Mouse (Mus musculus) macrophage (primary cell): ENCODE measurements at regions not wholly inside any gene's neighbourhood (a gene's known extent, or its start where the extent isn't known, plus 50 kb on each side); places are given as distances from the start of the nearest gene placed in this dataset.

Experiments used
- H3K27ac ChIP-seq: fragments of 350-480 bp; formaldehyde crosslinking; 2 replicates; pipeline ENCODE4 v1.9.0; 2021
- H3K36me3 ChIP-seq: fragments of 350-480 bp; formaldehyde crosslinking; 2 replicates; pipeline ENCODE4 v1.9.0; 2021; ENCODE audit errors: inconsistent target
- H3K4me3 ChIP-seq: fragments of 350-480 bp; formaldehyde crosslinking; 2 replicates; pipeline ENCODE4 v1.9.0; 2021; ENCODE audit errors: inconsistent target
- H3K79me2 ChIP-seq: fragments of 350-480 bp; formaldehyde crosslinking; 2 replicates; pipeline ENCODE4 v1.9.0; 2021; ENCODE audit errors: inconsistent target
- WGBS: methylation state at CpG from one replicate; pipeline ENCODE4 v1.1.7; 2026; ENCODE audit warnings: inconsistent platforms; ENCODE audit not compliant: missing documents; 5-methylcytosine and 5-hydroxymethylcytosine counted together

DNA sequence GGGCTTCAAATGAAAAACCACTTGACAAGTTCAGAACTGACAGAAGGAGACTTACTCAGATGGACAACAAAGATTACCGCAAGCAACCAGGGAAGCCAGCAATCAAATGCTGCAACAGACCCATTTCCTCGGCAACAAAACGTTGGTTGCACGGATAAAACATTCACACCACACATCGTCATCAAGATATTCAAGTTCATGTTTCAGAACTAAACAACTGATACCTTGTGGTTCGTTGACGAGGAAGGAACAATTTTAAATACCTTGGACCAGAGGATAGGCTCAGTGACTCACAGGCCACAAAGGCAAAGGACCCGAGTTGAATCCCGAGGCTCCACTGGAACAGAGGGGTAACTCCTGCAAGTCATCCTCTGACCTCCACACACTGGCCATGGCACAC, 339.1 kb downstream of the Rapgef2 start:
- no peak overlapping the region for H3K4me3 ChIP-seq
- no peaks in the 10 kb centered on the region for H3K79me2 ChIP-seq
- no peak overlapping the region for H3K27ac ChIP-seq
- WGBS, result 35% methylated on average over 9 of the region's 9 CpGs
- H3K36me3 ChIP-seq, result no peaks in the 10 kb centered on the region

DNA sequence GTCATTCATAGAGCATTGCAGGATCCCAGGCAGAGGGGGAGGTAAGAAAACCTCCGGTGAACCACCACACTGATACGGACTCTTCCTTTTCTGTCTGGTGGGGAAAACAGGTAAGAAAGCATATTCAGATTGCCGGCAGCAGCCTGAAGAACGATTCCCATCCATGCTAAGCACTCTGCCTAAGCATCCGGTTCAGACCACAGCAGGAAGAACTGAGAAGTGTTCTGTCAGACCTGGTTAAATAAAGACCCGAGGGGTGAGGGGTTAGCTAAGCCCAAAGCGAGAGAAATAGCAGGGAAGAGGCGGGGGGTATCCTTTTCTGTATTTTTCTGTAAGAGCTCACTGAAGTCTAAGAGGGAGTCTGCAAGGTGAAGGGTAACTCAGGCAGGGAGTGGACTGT, 342.1 kb downstream of the Rapgef2 start:
- H3K27ac ChIP-seq, result no peak overlapping the region
- WGBS, result 26% methylated on average over 8 of the region's 8 CpGs
- H3K79me2 ChIP-seq, result no peaks in the 10 kb centered on the region
- H3K4me3 ChIP-seq, result no peak overlapping the region
- no peaks in the 10 kb centered on the region for H3K36me3 ChIP-seq

DNA sequence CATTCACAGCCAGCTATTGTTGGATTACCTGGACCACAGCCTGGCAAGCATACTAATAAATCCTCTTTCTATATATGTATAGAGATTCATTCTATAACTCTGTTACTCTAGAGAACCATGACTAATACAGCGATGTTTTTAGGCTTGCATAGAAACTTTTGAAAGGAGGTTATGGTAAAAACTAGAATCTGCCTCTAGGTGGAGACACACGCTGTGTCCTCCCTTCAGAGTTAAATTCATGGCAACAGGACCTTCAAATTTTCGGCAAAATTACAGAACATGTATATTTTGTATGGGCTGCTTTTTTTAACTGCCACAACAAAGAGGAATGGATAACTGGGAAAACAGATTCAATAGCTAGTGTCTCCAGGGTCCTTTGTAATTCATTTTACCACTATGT, 353.3 kb downstream of the Rapgef2 start:
- H3K36me3 ChIP-seq, result no peaks in the 10 kb centered on the region
- WGBS, result 53% methylated on average over 3 of the region's 3 CpGs
- no peaks in the 10 kb centered on the region for H3K79me2 ChIP-seq
- H3K27ac ChIP-seq, result no peak overlapping the region
- H3K4me3 ChIP-seq, result no peak overlapping the region

DNA sequence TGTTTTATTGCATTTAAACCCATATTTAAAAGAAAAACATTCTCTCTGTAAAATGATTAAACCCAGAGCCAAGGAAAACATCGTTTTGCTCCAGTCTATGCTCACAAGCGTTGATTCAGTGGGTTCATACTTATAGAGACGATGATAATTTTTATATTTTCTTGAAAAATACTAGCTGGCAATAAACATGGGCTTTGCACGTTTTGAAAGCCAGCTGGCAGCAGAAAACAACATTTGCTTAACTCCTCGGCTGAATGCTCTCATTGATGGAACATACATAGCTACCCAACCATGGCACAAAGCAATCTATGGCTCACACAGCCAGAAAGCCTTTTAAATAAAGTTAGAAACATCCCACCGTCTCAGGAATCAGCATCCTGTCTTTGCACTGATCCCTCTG, 366.5 kb downstream of the Rapgef2 start:
- Histone ChIP-seq H3K79me2 (no peaks in the 10 kb centered on the region), H3K4me3 (no peak overlapping the region), H3K36me3 (no peaks in the 10 kb centered on the region), H3K27ac (no peak overlapping the region)
- 62% methylated on average over 6 of the region's 6 CpGs for WGBS

DNA sequence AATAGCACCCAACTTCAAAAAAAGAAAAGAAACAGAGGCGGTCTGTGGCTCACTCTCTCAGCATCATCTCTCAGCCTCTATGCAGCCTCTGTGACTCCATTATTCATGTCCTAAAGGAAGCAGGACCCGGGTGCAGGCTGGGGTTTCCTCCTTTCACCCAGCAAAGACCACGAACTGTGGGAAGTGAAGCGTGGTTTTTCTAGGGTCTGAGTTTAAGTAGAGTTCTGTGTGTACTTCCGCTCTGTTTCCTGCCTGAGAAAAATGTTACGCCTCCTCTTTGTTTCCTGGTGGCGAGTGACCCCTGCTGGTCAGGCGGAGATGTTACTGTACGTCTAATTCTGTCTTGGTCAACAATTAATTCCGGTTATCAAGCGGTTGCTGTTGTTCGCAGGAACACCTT, 366.9 kb downstream of the Rapgef2 start:
- no peaks in the 10 kb centered on the region for H3K79me2 ChIP-seq
- H3K4me3 ChIP-seq, result no peak overlapping the region
- no peak overlapping the region for H3K27ac ChIP-seq
- 5% methylated on average over 12 of the region's 12 CpGs for WGBS
- H3K36me3 ChIP-seq, result no peaks in the 10 kb centered on the region

DNA sequence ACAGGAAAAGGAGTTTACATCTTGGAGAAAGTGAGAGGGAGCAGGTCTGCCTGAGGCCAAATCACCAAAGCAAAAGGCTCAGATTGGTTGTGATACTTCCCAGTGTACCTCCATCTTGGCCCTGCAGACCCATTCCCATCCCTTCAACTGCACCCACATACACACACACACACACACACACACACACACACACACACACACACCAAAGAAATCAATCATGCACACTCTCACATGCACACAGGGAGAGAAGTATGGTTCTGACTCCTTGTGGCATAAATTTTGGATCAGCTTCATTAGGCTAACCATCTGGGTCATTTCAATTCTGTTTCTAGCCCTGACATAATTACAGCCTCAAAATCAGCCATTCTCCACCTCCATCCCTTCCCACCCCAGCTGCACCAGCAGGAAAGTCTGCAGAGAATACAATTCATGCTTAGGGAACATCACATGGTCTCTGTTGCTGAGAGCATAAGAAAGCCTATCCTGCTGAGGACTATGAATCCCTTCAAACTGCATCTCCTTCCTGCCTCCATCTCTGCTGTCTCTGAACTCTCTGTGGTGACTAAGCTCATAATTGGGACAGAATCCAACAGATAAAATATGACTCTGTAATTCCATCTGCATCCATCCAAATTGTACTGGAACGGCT, 378.0 kb downstream of the Rapgef2 start:
- WGBS, result 100% methylated on average over 1 of the region's 1 CpGs
- Histone ChIP-seq H3K4me3 (no peak overlapping the region), H3K27ac (no peak overlapping the region), H3K79me2 (no peaks in the 10 kb centered on the region), H3K36me3 (no peaks in the 10 kb centered on the region)

DNA sequence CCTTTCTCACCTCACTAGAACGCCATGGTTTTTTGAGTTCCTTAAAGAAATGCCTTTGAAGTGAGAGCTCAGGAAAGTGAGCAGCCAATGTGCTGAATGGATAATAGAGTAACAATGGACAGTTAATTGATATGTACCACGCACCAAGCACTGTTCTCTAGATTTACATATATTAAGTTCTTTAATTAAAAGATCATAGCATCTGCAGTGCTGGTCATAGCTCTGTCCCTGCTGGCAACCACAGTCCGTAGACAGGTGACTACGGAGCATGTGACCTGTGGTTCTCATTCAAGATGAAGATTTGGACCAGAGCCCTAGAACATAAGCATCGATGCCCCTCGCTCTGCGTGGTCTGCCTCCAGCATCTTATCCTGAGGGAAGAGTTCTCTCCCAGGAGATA, 378.5 kb downstream of the Rapgef2 start:
- WGBS, result 95% methylated on average over 7 of the region's 7 CpGs
- Histone ChIP-seq H3K36me3 (no peaks in the 10 kb centered on the region), H3K4me3 (no peak overlapping the region), H3K27ac (no peak overlapping the region), H3K79me2 (no peaks in the 10 kb centered on the region)

DNA sequence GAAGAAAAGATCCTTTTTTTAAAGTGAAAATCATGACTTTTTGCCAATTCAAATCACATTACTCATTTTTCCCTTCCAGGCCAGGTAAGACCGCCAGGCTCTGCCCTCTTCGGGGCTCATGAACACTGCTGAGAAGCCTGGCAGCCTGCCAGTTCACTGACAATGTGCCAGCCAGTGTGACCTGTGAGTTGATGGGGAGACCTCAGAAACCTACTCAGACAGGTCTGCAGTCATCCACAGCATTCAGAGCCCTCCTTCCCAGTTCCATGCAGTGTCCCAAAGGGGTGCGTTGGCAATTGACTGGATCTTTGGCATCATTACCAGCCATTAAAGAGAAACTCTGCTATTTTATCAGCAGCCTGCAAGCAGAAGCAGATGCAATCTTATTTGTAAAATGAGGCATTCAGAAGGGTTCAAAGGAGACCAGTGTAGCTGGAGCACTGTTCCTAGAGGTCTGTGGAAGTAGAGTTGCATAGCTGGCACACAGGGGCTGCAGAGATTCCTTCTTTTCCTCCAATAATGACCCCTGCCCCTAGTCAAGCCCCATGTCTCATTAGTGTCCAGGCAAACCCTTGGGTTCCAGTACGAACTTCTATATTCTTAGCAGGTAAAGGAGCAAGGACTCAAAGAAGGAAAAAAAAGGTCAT, 384.4 kb downstream of the Rapgef2 start:
- Histone ChIP-seq H3K4me3 (no peak overlapping the region), H3K27ac (no peak overlapping the region), H3K36me3 (no peaks in the 10 kb centered on the region), H3K79me2 (no peaks in the 10 kb centered on the region)
- 48% methylated on average over 4 of the region's 4 CpGs for WGBS

DNA sequence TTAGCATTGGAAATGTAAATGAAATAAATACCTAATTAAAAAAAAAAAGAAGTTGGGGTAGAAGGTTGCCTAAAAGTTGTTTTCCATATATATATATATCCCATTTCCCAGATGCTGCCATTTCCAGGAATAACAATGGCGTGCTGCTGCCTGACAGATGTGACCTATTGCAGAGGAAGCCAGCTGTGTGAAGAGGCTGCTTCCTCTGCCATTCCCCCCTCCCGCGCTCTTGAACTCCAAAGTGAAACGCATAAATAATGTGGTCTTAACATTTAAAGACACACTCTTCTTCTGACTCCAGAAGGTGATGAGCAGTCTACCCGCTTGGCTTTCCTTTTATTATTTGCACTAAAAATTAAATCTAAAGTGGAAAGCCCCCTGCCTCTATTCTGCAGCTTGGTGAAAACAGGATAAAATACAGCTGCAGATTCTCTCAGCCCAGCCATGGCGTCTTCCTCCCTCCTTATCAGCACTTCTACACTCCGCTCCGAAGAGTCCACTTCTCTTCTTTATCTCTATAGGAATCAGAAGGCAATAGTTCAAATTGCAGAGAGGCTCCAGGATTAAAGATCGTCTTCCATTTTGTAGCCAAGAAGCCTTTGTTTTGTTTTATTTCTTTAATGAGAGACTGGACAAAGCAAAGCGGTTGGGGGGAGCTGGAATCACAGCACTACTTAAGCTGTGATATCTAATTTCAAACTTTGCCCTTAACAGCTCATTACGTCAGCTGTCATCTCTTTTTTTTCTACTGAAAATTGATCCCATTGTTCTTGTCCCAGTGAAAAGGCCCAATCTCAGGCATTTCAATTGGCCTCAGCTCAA, 385.1 kb downstream of the Rapgef2 start:
- 42% methylated on average over 11 of the region's 11 CpGs for WGBS
- no peak overlapping the region for H3K4me3 ChIP-seq
- H3K79me2 ChIP-seq, result no peaks in the 10 kb centered on the region

DNA sequence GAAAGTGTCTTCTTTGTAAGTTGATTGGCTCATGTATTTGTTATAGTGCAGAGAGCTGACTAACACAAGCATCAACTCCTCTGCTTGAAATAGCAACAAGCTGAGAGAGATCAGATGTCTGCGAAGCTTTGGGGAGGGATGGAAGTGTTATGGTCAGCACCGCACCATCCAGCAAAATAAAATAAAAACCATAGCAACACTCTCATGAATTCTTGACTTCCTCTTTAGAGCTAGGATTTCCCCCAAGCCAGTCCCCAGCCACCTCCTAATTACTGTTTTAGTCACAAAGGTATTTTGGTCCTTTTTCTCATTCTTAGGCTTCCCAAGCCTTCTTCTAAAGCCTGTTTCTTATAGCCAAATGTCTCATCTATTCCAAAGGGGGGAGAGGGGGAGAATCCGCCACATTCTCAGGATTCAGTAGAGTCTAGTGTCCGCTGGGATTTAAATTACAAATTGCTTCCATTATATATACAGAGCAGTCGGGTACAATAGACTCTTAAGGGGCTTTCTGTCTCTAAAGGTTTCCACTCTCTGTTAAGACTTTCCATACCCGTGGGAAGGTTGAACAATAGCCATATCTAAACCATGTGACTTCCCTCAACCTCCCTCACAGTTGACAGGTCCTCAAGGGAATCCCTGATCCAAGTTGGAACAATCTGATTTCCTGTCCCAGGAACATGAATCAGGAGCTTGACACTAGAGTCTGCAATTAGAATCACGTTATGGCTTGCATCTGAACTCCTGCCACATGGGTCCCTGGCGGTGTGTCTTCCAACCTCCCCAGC, 386.7 kb downstream of the Rapgef2 start:
- H3K36me3 ChIP-seq, result no peaks in the 10 kb centered on the region
- H3K79me2 ChIP-seq, result no peaks in the 10 kb centered on the region
- H3K27ac ChIP-seq, result no peak overlapping the region
- WGBS, result 78% methylated on average over 8 of the region's 8 CpGs
- H3K4me3 ChIP-seq, result no peak overlapping the region

More for the DNA sequence above, 385.1 kb downstream of the Rapgef2 start:
- Histone ChIP-seq H3K27ac (no peak overlapping the region), H3K36me3 (no peaks in the 10 kb centered on the region)

DNA sequence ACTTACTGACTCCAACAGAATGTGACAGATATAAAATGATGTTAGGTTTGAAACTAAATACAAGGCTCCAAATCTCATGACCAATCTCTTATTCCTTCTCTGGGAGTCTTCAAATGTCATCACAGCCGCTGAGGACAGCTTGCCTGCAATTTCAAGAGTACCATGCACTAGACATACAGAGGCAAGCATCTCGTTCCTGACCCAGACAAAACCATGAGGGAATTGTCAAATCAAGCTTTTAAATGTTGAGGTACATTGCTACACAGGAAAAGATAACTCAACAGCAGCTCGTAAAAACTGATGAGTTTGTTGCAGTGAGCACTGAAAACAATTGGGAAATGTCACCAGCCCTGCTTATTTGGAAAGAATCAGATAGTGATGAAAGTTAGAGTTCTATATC, 397.0 kb downstream of the Rapgef2 start:
- 73% methylated on average over 2 of the region's 3 CpGs for WGBS
- no peak overlapping the region for H3K4me3 ChIP-seq
- no peak overlapping the region for H3K27ac ChIP-seq
- H3K79me2 ChIP-seq, result no peaks in the 10 kb centered on the region
- no peaks in the 10 kb centered on the region for H3K36me3 ChIP-seq

DNA sequence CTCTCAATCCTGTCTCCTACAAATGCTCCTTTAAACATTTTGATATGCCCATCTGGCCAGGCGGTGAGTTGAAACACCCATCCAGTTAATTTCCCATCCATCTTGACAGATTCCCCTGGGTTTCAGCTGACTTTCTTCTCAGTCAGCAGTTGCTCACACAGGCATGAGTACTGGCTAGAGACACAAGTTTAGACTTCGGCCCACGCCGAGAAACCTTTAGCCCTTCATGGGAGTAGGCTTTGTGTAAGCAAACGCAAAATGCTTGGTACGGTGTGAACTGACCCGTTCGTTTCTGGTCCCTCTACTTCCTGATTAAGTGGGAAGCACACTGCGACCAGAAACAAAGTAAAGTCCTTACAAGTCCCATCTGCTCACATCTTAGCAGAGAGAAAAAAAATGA, 401.6 kb downstream of the Rapgef2 start:
- H3K27ac ChIP-seq, result no peak overlapping the region
- H3K4me3 ChIP-seq, result no peak overlapping the region
- 86% methylated on average over 9 of the region's 9 CpGs for WGBS
- no peaks in the 10 kb centered on the region for H3K36me3 ChIP-seq
- no peaks in the 10 kb centered on the region for H3K79me2 ChIP-seq

DNA sequence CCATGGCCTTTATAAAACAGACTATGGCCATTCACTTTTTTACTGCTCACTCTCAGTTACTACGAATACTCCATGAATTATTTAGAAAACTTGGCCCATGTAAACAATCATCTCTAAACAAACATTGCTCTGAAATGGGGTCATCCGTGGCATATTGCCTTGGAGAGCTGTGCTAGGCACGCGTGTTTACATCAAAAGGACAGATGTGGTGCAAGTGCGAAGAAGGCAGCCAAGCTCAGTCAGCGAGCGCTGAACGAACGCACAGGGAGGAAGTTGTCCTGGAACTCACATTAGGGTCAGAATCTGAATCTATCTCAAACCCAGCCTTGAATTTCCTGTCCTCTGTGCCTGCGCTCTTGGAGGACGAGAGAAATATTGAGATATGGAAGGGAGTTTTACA, 402.3 kb downstream of the Rapgef2 start:
- Histone ChIP-seq H3K4me3 (no peak overlapping the region), H3K27ac (no peak overlapping the region)
- 97% methylated on average over 11 of the region's 11 CpGs for WGBS

DNA sequence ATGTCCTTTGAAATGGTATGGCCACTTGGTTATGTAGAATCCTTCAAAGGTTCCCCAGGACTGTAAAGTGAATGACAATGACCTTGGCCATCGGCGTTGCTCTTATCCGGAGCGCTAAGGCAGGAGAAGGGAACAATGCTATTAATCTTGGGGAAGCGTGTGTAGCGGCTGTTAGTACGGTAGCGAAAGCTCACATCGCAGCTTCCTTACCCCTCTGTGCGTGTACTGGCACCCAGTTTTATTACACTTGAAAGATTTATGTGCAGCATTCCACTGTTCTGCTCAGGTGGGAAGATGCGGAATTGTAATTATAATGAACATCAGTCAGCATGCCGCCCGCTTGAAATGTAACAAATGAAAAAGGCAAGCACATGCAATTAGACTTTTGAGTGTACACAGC, 406.2 kb downstream of the Rapgef2 start:
- Histone ChIP-seq H3K79me2 (no peaks in the 10 kb centered on the region), H3K27ac (no peak overlapping the region), H3K4me3 (no peak overlapping the region), H3K36me3 (no peaks in the 10 kb centered on the region)
- WGBS, result 96% methylated on average over 13 of the region's 13 CpGs

More for the DNA sequence above, 402.3 kb downstream of the Rapgef2 start:
- H3K36me3 ChIP-seq, result no peaks in the 10 kb centered on the region
- no peaks in the 10 kb centered on the region for H3K79me2 ChIP-seq
